Mouse (Mus musculus) ES-E14 (cell line): ENCODE results near the gene Ldlrap1.

Source experiments
- CHD2 ChIP-seq: IDR thresholded peaks from 2 replicates; pipeline ENCODE4 v1.6.1; 2014; ENCODE audit warnings: mild to moderate bottlenecking, low read depth, low read length, inconsistent platforms
- ZNF384 ChIP-seq: IDR thresholded peaks from 2 replicates; pipeline ENCODE4 v1.6.1; 2012; ENCODE audit warnings: low read depth, low read length, inconsistent platforms

- TF ChIP-seq CHD2 (no peak), ZNF384 (no peak)
Observed at GRCm38 (mm10) chr4:134745900-134746661, 21.7 kb downstream of the Ldlrap1 start.
